8 mouse cellular contexts compared by ENCODE assay signal in the genomic region with DNA sequence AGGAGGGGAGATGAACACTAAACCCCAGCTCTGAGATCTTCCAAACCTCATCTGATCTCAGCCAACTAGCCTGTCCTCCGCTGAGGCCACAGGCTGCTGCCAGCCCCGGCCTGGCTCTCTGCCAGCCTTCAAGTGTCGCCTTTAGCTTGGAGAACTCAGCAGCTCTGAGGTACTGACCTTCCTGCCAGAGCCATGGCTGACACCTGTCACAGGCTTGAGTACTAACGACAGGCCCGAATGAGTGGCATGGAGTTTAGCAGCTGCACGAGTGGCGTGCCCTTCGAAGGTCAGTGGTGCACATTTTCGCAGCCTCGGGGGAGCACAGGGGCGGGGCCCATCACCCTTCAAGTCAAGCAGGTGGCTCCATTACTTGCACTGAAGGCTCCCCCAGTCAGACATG.
DNase-seq lines count a peak whose midpoint lies in the region; ATAC-seq lines count a peak whose summit lies in the region.

No protein-coding gene starts in this region.

- peaks cover 37% of the 10 kb centered on the region for H3K27me3 ChIP-seq in limb, embryonic 12.5 days
- peaks cover 87% of the 10 kb centered on the region for H3K27me3 ChIP-seq in limb, embryonic 10.5 days (ENCODE audit: low read depth, poor library complexity, severe bottlenecking)
- H3K27me3 ChIP-seq in heart, embryonic 16.5 days (ENCODE audit: control insufficient read depth, insufficient read depth, low read length) = no peaks in the 10 kb centered on the region
- no peaks in the 10 kb centered on the region for H3K27me3 ChIP-seq in forebrain, embryonic 15.5 days

- no peaks in the 10 kb centered on the region for H3K9me3 ChIP-seq in limb, embryonic 12.5 days
- H3K9me3 ChIP-seq in limb, embryonic 10.5 days (replicated peaks) = no peaks in the 10 kb centered on the region
- no peaks in the 10 kb centered on the region for H3K9me3 ChIP-seq in heart, embryonic 16.5 days (replicated peaks; ENCODE audit: control insufficient read depth, low read length)
- H3K9me3 ChIP-seq in forebrain, embryonic 15.5 days = no peaks in the 10 kb centered on the region

- 63% methylated on average over 11 of the region's 11 CpGs for WGBS in limb, embryonic 12.5 days
- WGBS in limb, embryonic 10.5 days = 80% methylated on average over 11 of the region's 11 CpGs
- 36% methylated on average over 11 of the region's 11 CpGs for whole genome bisulfite sequencing in heart, embryonic 16.5 days
- WGBS in forebrain, embryonic 15.5 days = 51% methylated on average over 11 of the region's 11 CpGs

- no peaks in the 10 kb centered on the region for H3K36me3 ChIP-seq in limb, embryonic 12.5 days
- no peaks in the 10 kb centered on the region for H3K36me3 ChIP-seq in limb, embryonic 10.5 days
- H3K36me3 ChIP-seq in heart, embryonic 16.5 days (ENCODE audit: control insufficient read depth, insufficient read depth) = no peaks in the 10 kb centered on the region
- no peaks in the 10 kb centered on the region for H3K36me3 ChIP-seq in forebrain, embryonic 15.5 days

- intact Hi-C loops in left cerebral cortex, postnatal 25 days (cut with DNase I) = no loop called here

- peaks cover 35% of the 10 kb centered on the region for H3K4me1 ChIP-seq in limb, embryonic 12.5 days (replicated peaks)
- H3K4me1 ChIP-seq in limb, embryonic 10.5 days = peaks cover 56% of the 10 kb centered on the region
- peaks cover 21% of the 10 kb centered on the region for H3K4me1 ChIP-seq in heart, embryonic 16.5 days (ENCODE audit: control insufficient read depth, insufficient read depth, low read length)
- H3K4me1 ChIP-seq in forebrain, embryonic 15.5 days = peaks cover 7% of the 10 kb centered on the region

- no peak for DNase-seq in limb, embryonic 10.5 days (ENCODE audit: low spot score)
- peak; percentile 85 to 89 for DNase-seq in cerebellum, postnatal 10 days
- DNase-seq in lung, postnatal 36 days = peak; percentile 59
- DNase-seq in left cerebral cortex, postnatal 25 days (ENCODE audit: low spot score in 2 of 2) = no peak

- H3K27ac ChIP-seq in limb, embryonic 12.5 days = no peak overlapping the region
- no peak overlapping the region for H3K27ac ChIP-seq in limb, embryonic 10.5 days
- peak overlapping the region; percentile 76 for H3K27ac ChIP-seq in heart, embryonic 16.5 days (ENCODE audit: low read length)
- no peak overlapping the region for H3K27ac ChIP-seq in forebrain, embryonic 15.5 days (replicated peaks)

- H3K4me3 ChIP-seq in limb, embryonic 12.5 days (replicated peaks) = no peak overlapping the region
- no peak overlapping the region for H3K4me3 ChIP-seq in limb, embryonic 10.5 days
- H3K4me3 ChIP-seq in heart, embryonic 16.5 days (ENCODE audit: low read length) = no peak overlapping the region
- no peak overlapping the region for H3K4me3 ChIP-seq in forebrain, embryonic 15.5 days

- ATAC-seq in limb, embryonic 12.5 days (ENCODE audit: insufficient number of reproducible peaks, insufficient read depth, low FRiP score, low TSS enrichment, low read depth) = 0 out of 2 replicates have a peak, but pooled peaks have one; percentile 11
- ATAC-seq in heart, embryonic 16.5 days (replicated peaks; ENCODE audit: extremely low read depth, insufficient read depth, low FRiP score) = peak; percentile 89
- no peak for ATAC-seq in forebrain, embryonic 15.5 days (replicated peaks)
- no peak for ATAC-seq in megakaryocyte progenitor cell, adult 5-6 weeks (replicated peaks; ENCODE audit: poor library complexity)

- H3K4me2 ChIP-seq in limb, embryonic 12.5 days = no peak overlapping the region
- no peak overlapping the region for H3K4me2 ChIP-seq in heart, embryonic 16.5 days (ENCODE audit: low read depth, low read length)
- H3K4me2 ChIP-seq in forebrain, embryonic 15.5 days (replicated peaks) = no peak overlapping the region

- H3K9ac ChIP-seq in limb, embryonic 12.5 days (replicated peaks) = no peak overlapping the region
- no peak overlapping the region for H3K9ac ChIP-seq in heart, embryonic 16.5 days (ENCODE audit: low read length)
- no peak overlapping the region for H3K9ac ChIP-seq in forebrain, embryonic 15.5 days (replicated peaks)

Comparison
In these comparisons a context has a peak if more than half of its experiments do, and no peak if none do; other contexts are left out.
1. ATAC-seq: peak in limb, embryonic 12.5 days (single experiment) and heart, embryonic 16.5 days (single experiment); none in forebrain, embryonic 15.5 days (single experiment) and megakaryocyte progenitor cell, adult 5-6 weeks (single experiment).
2. DNase-seq: peak in cerebellum, postnatal 10 days (2 of 2) and lung, postnatal 36 days (single experiment); none in limb, embryonic 10.5 days (single experiment) and left cerebral cortex, postnatal 25 days (0 of 2).